Mouse (Mus musculus) c-Kit-positive CD71-negative TER-119-negative erythroid progenitor cells, embryonic 14.5 days (primary cell): ENCODE measurements around the gene Rnf130.

ENCODE experiments used
- DNase-seq: peaks from one replicate; pipeline ENCODE4 v3.0.0-alpha.2; 2013; ENCODE audit warnings: low read depth

Gene Rnf130

DNA sequence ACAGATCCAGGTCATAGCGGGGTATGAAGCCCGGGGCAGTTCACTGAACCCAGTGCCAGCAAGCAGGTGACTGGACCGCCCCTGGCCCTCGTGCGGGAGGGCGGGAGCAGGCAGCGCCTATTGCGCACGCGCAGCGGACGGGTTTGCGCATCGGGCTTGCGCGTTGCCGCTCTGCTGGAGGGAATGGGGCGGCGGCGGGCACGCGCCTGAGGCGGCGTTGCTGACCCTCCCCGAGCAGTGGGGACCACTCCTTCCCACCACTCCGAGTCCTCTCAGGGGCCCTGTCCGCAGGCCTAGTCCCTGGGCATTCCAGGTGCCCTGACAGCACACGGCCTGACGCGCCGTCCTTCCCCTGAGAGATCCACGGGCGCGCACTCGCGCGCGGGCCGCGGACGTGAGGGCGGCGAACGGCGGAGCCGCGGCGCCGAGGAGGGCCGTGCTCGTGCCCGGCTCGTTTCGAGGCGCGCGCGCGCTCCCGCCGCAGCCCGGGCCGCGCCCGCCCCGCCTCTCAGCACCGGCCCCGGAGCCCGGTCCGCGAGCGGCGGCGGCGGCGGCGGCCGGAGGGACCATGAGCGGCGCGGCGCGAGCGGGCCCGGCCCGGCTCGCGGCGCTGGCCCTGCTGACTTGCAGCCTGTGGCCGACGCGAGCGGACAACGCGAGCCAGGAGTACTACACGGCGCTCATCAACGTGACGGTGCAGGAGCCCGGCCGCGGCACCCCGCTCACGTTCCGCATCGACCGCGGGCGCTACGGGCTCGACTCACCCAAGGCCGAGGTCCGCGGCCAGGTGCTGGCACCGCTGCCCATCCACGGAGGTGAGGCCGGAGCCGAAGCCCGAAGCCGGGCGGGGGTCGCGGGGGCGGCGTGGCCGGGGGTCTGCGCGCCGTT is at the start of gene Rnf130:
Rnf130 (plus strand) TSS at position 514 of the 888 bp plus-strand sequence.
- DNase-seq = peak; percentile 79

DNA sequence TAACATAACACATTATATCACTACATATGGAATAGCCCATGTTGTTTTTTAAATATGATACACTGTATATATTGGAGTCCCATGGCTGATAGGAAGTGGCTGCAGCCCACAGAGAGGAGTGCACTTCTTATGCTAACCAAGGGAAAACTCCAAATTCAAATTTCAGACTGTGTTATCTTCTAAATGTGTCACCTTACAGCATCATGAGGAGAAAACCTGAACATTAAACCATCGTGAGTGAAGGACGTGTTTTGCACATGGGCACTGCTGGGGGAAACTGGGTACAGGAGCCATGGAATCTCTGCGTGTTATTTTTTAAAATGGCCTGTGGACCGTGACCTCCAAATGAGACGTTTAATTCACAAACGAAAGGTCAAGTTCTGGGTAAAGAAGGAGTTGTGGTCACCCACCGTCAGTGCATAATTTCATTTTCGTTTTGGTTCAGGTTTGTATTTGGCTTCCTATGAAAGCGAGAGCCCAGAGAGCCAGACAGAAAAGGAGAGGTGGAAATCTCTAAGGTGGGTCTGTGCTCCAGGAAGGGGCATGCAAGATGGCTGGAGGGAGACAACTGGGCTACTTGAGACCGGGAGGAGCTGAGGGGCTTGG is 47.1 kb upstream of the Rnf130 start:
- no peak for DNase-seq

DNA sequence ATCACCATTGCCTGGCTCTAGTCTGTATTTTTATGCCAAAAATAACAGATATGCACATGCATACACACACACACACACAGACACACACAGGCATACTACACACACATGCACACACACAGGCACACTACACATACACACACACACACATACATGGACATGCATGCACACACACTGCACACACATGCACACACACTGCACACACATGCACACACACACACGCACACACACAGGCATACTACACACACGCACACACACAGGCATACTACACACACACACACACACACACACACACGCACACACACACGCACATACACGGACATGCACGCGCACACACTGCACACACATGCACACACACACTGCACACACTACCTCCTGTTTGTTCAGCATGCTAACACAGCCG is 46.2 kb upstream of the Rnf130 start:
- DNase-seq = no peak

DNA sequence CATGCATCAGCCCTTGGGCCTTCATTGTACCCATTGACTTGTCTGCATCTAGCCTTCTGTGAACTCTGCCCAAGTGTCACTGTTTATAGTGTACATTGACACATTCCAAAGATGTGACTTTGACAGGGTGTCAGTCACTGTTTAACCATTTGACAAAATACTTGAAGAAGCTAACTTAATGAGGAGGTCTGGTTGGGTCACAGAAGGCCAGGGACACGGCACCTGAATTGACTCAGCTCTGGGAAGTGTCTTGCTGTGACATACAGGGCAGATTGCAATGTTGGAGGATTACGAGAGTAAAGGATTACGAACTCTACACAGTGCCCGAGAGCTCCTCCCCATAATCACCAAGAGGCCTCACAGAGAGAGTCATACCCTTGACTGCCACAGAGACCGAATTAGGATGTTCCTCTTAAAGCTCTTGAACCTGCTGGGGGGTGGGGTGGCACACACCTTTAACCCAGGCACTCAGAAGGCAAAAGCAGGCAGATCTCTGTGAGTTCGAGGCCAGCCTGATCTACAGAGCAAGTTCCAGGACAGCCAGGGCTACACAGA is 44.4 kb upstream of the Rnf130 start:
- DNase-seq = no peak

DNA sequence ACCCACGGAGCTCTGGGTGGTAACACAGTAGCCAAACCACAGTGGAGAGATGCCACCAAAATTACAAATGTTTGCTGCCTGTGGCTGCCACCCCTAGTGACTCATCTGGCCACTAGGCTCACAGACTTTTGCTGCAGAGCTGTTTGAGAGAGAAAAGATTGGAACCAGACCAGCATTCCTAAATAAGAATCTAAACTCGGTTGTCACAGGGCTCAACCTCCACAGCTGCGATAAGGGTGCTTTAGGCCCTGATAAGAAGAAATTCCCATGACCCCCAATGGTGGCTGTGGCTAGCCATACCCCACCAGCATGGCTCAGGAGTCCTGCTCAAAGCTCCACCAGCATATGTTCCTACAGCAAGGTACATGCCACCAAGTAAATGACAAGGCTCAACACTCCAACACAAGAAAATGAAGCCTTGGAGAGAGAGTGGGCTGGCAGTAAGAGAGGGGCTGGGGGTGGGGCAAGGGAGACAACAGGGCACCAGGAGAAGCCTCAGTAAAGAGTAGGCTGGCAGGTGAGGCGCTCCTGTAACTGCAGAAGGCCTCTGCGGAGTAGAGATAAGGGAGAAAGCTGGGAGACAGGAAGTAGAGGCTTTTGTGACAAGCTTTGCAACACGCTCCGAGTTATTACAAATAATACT is 43.7 kb upstream of the Rnf130 start:
- no peak for DNase-seq

DNA sequence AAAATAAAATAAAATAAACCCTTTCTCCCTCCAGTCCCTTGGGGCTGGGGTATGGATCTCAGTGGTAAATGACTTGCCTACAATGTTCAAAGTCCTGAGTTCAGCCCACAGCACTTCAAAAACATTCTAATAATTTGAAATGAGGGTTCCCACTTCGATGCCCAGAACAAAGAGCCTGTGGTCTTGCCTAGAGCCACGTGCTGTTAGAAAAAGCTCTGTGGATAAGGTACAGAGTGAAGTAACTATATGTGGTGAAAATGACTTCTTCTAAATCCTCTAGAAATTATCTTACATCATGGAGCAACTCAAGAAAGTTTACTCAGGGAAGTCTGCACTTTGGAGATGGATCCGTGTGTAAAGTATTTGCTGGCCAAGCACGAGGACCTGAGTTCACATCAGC is 43.1 kb upstream of the Rnf130 start:
- DNase-seq = no peak

DNA sequence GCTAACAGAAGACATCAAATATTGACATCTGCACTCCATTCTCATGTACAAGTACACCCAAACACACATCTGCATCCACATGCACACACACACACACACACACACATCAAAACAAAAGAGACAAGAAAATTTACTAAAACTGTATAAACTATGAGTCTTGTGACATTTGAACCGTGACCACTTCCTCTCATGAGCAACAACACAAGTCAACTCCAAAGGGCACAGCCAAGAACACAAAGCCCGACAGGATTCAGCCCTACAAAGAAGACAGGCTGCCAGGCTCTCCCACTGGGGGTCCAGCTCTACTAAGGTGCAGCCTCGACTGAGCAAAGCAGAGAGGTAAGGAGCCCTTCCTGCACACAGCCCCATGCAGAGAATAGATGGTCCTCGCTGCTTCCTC is 42.3 kb upstream of the Rnf130 start:
- DNase-seq = no peak

DNA sequence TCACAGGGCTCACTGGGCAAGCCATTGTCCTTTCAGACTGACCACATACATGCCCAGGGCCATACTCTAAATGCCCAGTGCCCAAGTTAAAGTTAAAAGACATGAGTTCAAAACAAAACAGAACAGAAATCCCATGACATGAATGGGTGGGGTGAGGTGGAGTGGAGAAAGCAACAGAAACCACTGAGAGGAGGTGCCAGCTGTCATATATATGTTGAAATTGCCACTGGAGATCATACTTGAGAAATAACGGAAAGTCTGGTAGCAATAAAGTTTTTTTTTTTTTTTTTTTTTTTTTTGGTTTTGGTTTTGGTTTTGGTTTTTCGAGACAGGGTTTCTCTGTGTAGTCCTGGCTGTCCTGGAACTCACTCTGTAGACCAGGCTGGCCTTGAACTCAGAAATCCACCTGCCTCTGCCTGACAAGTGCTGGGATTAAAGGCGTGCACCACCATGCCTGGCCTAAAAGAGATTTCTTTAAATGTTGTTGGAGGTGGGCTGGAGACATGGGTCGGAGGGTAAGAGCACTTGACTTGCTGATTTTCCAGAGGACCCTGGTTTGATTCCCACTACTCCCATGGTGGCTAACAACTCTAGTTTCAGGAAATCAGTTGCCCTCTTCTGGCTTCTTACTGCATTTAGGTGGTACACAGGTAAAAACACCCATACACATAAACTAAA is 41.1 kb upstream of the Rnf130 start:
- DNase-seq = no peak

DNA sequence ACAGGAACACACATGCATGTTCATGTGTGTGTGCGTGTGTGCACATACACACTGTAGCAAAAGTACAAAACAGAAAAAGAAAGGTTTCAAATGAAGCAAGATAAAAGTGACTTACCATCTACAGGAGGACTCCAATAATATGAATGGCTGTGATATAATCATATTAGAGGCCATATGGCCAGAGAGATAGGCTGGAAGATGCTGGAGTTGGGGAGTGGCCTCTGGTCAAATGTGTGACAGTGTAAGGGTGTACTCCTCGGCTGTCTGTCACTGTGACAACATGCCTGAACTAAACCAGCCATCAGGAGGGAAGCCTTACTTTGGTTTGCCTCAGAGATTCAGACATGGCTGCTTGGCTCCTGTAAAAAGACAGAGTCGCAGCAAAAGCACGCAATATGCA is 40.1 kb upstream of the Rnf130 start:
- no peak for DNase-seq

DNA sequence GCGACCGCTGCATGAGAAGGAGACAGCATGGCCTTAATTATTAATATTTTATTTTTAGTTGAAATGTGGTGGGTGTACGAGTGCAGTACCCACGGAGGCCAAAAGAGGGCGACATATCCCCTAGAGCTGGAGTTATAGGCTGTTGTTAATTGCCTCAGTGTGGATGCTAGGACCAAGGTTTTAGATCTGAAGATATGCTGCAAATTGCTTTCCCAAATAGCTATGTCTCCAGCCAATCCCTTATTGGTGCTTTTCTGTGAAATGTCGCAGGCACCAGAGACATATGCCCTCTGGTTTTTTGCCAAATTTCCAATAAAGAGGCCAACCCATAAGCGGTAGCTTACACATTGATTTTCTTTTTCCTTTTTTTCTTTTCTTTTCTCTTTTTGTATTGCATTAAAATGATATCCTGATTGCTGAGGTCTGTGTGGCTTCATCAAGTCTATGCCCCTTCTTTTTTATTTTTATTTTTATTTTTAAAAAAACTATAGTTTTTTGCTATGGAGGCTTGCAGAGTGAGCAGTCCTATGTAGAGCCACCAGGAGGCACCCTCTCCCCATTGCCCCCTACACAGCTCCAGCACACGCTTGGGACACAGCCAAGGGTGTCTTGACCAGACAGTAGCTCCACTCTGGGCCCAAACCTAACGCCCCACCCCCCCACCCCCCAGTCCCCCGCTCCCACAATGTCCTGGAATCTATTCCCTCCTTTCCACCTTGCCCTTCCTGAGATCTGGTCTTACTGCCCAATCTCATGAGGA is 38.7 kb upstream of the Rnf130 start:
- DNase-seq = peak; percentile 56

DNA sequence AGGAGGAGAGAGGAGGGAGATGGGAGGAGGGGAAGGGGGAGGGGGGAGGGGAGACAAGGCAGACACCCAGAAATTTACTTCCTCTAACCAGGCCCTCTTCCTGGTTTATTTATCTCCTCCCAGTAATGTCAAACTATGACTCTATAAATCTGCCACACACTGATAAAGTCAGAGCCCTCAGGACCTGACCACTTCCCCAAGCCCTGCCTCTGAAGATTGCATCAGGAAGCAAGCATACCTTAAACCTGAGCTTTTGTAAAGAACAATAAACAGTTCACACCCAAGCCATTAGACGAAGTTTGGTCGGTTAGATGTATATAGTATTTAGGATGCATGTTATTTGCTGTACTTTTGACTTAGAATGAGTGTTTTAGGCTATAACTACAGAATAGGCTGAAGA is 30.6 kb upstream of the Rnf130 start:
- DNase-seq = no peak

DNA sequence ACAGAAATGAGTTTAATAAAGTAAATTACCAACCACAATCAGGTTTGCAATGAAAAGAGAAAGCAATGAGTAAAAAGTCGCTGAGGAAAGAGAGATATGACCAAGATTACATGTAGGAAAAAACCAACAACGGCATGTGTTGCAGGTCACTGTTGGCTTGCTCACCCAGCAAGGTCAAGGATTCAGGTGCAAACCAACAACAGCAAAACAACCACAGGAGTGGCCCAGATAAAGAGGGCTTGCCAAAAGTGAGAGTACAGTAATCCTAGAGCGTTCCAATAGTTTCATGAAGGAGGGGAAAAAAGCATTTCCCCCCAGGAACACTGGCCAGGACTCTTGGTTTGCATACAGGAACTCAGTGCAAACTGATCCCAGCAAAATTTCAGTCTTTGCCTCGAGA is 28.7 kb upstream of the Rnf130 start:
- no peak for DNase-seq

DNA sequence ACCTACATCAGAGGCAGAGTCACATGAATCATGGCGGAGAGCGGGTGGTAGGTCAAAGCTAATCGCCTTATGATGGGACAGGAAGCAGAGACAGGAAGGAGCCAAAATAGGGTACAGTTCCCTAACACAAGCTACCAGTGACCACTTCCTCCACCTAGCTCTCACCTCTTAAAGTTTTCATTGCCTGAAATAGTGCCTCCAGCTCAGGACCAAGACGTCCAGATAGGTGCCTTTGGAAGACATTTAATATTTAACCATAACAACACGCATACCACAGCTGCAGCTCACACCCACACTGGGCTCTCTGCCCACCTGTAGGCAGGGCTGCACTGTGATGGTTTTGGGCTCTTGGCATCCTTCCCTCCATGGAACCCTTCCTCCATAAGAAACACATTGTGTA is 27.8 kb upstream of the Rnf130 start:
- no peak for DNase-seq

DNA sequence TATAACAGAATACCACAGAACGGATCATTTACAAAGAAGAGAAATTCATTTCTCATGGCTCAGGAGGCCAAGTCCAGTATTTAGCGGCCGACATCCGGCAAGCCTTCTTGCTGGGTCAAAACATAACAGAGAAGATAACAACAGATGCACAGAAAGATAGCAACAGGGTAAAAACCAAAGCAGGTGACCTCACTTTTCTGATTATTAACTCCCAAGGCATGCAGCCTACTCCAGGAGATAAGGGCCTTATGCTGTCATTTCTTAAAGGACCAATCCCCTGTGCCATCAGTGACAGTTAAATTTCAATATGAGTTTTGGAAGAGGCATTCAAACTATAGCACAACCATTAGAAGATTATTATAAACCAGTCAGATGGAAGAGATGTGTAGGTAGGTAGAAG is 22.3 kb upstream of the Rnf130 start:
- no peak for DNase-seq

DNA sequence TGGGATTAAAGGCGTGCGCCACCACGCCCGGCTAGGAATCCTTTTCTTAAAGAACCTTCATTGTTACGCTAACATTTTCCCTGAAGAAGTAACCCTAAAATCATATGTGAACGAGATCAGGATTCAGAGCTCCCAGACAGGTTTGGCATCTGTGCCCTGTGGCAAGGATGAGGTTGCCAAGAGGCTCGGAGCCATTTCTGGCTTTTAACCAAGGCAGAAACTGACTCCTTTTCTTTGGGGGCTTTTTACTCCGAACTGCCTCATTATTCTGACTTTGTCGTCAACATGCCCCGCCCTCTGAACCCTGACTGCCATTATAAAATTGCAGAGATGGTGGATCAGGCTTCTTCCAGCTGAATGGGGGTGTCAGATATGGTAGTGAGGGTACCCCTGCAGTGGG is 17.4 kb upstream of the Rnf130 start:
- DNase-seq = no peak

DNA sequence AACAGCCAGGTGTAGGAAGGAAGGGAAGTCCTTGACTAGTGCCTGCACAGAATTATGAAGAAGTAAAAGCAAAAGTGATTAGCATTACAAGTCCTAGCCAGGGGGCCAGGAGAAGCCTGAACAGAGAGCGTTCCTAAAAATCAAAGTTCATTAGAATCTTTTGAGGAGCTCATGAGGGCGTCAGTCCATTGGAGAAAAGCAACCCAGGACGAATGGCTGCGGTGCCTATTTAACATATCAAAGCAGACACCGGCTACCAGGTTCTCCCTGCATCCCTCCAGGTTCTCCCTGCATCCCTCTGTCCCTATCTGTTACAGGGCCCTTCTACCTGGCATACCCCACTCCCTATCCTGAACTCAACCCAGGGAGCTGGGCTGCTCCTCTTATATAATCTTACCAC is 16.9 kb upstream of the Rnf130 start:
- DNase-seq = no peak

DNA sequence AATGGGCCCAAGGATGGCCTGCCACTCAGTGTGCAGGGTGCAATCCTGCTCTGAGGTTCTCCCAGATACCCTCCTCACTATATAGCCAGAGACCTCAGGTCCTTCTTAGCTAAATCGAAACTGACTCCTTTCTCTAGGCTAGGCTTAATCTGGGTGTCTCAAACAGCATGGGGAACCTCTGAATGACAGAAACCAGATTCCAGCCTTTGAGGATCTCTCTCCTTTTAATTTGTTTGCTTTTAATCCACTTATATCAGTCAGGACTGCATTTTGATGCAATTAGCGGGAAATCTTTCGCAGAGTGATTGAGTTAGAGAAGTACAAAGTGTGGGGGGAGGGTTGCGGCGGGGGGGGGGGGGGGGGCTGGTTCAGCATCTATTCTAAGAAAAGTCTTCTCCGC is 12.1 kb upstream of the Rnf130 start:
- no peak for DNase-seq

DNA sequence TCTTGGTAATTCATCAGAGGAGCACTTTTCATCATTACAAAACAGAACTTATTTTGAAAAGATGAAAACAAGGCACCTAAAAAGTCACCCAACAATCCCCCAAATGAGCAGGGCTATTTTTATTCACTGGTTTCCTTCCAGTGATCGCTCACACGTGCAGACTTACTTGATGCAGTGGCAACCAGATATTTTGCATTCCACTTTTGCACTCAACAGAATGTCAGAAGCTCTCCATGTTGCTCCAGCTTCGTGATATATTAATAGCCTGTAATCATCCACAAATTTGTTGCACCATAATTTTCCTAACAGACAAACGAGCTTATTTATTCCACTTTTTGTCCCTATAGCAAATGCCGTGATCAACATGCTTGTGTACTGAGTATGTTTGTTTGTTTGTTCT is 8.6 kb upstream of the Rnf130 start:
- no peak for DNase-seq

DNA sequence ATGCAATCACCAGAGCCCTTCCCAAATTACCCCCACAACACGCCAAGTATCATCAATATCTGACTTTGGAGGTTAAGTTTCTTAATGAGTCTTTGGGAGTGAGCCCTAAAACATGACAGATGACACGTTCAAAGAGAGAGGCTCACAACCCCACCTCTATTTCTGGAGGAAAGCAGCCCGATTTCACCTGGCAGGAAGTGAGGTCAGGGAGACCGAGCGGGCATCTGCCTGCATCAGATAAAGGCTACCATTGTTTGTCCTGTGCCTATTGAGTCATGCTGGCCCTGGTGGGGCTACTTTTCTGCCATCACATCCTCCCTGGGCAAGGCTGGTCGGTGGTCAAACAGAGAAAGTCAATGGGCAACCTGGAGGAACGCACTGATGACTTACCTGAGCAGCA is 7.6 kb upstream of the Rnf130 start:
- no peak for DNase-seq

DNA sequence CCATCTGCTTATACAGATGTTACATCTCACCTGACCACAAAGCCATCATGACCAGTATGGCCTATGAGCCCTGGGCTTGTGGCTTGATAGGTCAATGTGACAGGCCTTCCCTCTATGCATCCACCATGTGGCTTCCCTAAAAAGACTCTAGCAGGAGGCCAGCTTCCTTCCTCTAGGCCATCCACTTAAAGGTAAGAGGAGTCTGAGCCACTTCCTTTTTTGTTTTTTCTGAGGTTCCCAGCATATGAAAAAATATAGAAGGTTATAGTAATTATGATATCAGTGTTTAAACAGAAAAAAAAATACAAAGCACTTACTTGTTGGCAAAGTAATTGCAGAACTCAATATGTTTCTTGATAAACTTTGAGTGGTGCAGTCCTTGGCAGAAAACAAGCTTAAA is 6.3 kb upstream of the Rnf130 start:
- no peak for DNase-seq

DNA sequence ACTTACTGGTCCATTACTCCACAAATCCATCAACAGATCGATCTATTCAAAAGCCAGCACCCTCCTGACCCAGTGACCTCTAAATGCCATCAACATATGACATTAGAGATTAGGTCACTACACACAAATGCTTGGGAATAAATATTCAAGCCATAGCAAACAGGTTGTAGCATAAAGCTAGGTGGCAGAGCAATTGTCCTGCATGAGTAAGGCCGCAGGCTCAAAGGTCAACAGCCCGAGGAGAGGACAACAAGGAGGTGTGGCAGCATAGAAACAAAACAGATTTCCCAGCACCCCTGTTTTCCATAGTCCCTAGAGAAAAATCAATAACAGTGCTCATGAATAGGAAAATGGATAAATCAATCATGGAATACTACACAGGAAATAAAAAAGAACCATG is 3.1 kb upstream of the Rnf130 start:
- no peak for DNase-seq

DNA sequence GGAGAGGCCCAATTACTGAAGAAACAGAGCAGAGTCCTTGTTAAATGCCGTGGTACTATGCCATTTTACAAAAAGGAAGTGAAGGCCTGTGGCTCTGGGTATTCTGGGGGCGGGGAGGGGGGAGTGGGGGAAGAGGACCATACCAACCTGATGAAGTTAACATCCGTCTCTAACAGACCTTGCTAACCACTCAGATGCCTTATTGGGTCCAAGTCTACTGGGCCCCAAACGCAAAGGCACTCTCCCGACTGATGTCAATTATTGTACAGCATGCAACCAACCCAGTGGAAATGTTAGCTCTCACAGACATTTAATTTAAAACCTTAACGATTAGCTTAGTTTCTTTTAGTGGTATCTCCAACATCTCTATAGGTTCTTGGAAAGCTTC is 707 bp upstream of the Rnf130 start:
- DNase-seq = no peak
